Mouse (Mus musculus): ENCODE measurements around the gene Specc1. TPM values are rescaled to one million over a fixed set of nuclear protein-coding genes. Genes with fewer than 3 reads are reported as not detected.

The Specc1 gene
- total and polyA plus RNA-seq, 3 experiments: 2.5 to 5.8 TPM; not detected in 1

DNA sequence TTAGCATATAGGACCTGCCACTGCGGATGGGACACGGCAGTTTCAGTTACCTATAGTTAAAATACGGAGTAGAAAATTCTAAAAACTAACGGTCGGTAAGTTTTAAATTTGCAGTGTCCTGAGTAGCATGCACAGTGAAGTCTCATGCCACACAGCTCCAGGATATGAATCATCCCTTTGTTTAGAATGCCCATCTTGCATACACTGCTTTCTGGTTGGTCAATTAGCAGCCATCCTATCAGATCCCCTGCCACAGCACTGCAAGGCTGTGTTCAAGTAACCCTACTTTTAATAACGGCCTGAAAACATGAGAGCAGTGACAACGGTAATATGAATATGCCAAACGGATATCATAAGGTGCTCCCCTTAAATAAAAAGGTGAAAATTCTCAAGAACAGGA, 118.0 kb downstream of the Specc1 start:
- no peaks in the 10 kb centered on the region; the same call in 1 of the 2 replicates for H3K79me2 ChIP-seq (ENCODE audit: control insufficient read depth, insufficient read depth, low read length, poor library complexity)
- H3K27ac ChIP-seq (ENCODE audit: control insufficient read depth, low read depth, low read length): no peak overlapping the region
- H3K4me3 ChIP-seq (ENCODE audit: control insufficient read depth in 1 of 2, insufficient read depth in 1 of 2, low read depth in 2 of 2, low read length in 2 of 2): no peak overlapping the region
- no peak for DNase-seq (ENCODE audit: low read depth, low spot score)
- TF ChIP-seq GATA1 (IDR thresholded peaks at IDR 0.05; ENCODE audit: low read depth, low read length) (no peak), CHD2 (IDR thresholded peaks at IDR 0.05; ENCODE audit: low read length) (no peak), CTCF (IDR thresholded peaks at IDR 0.05 in 2 of 3, conservative IDR thresholded peaks at IDR 0.05 in 1 of 3; ENCODE audit: control insufficient read depth in 1 of 3, insufficient read depth in 1 of 3, low read depth in 2 of 3, low read length in 3 of 3, poor library complexity in 1 of 3, severe bottlenecking in 1 of 3) (no peak), RAD21 (IDR thresholded peaks at IDR 0.05; ENCODE audit: low read depth, low read length) (no peak)
- H3K27me3 ChIP-seq (ENCODE audit: control insufficient read depth in 1 of 2, insufficient read depth in 2 of 2, low read length in 2 of 2): no peaks in the 10 kb centered on the region
- peaks cover 0 to 13% of the 10 kb centered on the region in 2 experiments; a peak in 2 of 4 replicates for H3K36me3 ChIP-seq (ENCODE audit: control insufficient read depth in 1 of 2, insufficient read depth in 2 of 2, low read length in 2 of 2)
- H3K9me3 ChIP-seq (replicated peaks; ENCODE audit: insufficient read depth, low read length): no peaks in the 10 kb centered on the region
- peaks cover 4 to 8% of the 10 kb centered on the region in 2 experiments; a peak in 3 of 4 replicates for H3K4me1 ChIP-seq (ENCODE audit: control insufficient read depth in 1 of 2, insufficient read depth in 2 of 2, low read length in 2 of 2)
- no peak overlapping the region for H3K9ac ChIP-seq (ENCODE audit: control insufficient read depth, low read depth, low read length, poor library complexity, severe bottlenecking)

DNA sequence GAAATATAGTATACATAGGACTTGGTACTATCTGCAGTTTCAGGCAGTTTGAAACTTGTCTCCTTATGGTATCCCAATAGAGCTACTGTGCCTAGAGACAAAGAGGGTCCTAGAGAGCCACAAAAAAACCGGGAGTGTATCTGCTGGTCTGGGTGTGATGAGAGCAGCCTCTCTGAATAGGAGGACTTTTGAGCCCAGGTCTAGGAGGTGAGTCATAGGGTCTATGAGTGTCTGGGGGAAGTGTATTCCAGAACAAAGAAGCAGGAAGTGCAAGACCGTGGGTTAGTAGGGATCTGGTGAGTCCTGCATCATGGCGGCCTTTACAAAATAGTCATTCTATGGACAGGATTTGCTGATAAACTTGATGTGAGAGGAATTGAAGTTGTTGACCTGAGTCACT, 118.5 kb downstream of the Specc1 start:
- Histone ChIP-seq H3K9ac (ENCODE audit: control insufficient read depth, low read depth, low read length, poor library complexity, severe bottlenecking) (no peak overlapping the region), H3K79me2 (ENCODE audit: control insufficient read depth, insufficient read depth, low read length, poor library complexity) (no peaks in the 10 kb centered on the region; the same call in 1 of the 2 replicates), H3K4me3 (ENCODE audit: control insufficient read depth in 1 of 2, insufficient read depth in 1 of 2, low read depth in 2 of 2, low read length in 2 of 2) (no peak overlapping the region), H3K27ac (ENCODE audit: control insufficient read depth, low read depth, low read length) (no peak overlapping the region), H3K9me3 (replicated peaks; ENCODE audit: insufficient read depth, low read length) (no peaks in the 10 kb centered on the region), H3K36me3 (ENCODE audit: control insufficient read depth in 1 of 2, insufficient read depth in 2 of 2, low read length in 2 of 2) (peaks cover 0 to 16% of the 10 kb centered on the region in 2 experiments; a peak in 2 of 4 replicates), H3K27me3 (ENCODE audit: control insufficient read depth in 1 of 2, insufficient read depth in 2 of 2, low read length in 2 of 2) (no peaks in the 10 kb centered on the region), H3K4me1 (ENCODE audit: control insufficient read depth in 1 of 2, insufficient read depth in 2 of 2, low read length in 2 of 2) (peaks cover 8 to 11% of the 10 kb centered on the region in 2 experiments)
- DNase-seq (ENCODE audit: low read depth, low spot score): no peak
- TF ChIP-seq CHD2 (IDR thresholded peaks at IDR 0.05; ENCODE audit: low read length) (no peak), ZKSCAN1 (IDR thresholded peaks at IDR 0.05; ENCODE audit: low read depth, low read length) (no peak), GATA1 (IDR thresholded peaks at IDR 0.05; ENCODE audit: low read depth, low read length) (no peak), NELFE (IDR thresholded peaks at IDR 0.05; ENCODE audit: low read depth, low read length) (no peak), MYC (IDR thresholded peaks at IDR 0.05; ENCODE audit: low read depth, low read length) (no peak), JUND (IDR thresholded peaks at IDR 0.05; ENCODE audit: low read depth, low read length) (no peak), POLR2AphosphoS5 (IDR thresholded peaks at IDR 0.05; ENCODE audit: borderline replicate concordance, low read depth, low read length) (no peak), SIN3A (IDR thresholded peaks at IDR 0.05; ENCODE audit: low read length) (no peak), E2F4 (IDR thresholded peaks at IDR 0.05; ENCODE audit: borderline replicate concordance, low read depth, low read length) (no peak), RCOR1 (IDR thresholded peaks at IDR 0.05; ENCODE audit: low read depth, low read length) (no peak), NRF1 (IDR thresholded peaks at IDR 0.05; ENCODE audit: insufficient read depth, low read depth, low read length, poor library complexity, severe bottlenecking) (no peak), USF1 (IDR thresholded peaks at IDR 0.05; ENCODE audit: low read depth, low read length) (no peak), ZMIZ1 (IDR thresholded peaks at IDR 0.05; ENCODE audit: low read depth, low read length) (no peak), TCF12 (IDR thresholded peaks at IDR 0.05; ENCODE audit: low read depth, low read length) (no peak), TBP (IDR thresholded peaks at IDR 0.05; ENCODE audit: low read depth, low read length) (no peak), ZNF384 (IDR thresholded peaks at IDR 0.05; ENCODE audit: low read depth, low read length) (no peak), MXI1 (IDR thresholded peaks at IDR 0.05; ENCODE audit: low read depth, low read length) (no peak), GABPA (IDR thresholded peaks at IDR 0.05; ENCODE audit: low read depth, low read length) (no peak)
